Mouse (Mus musculus) cerebellum, postnatal 36 days (tissue): ENCODE data around the gene Kmt5b.
A peak's percentile ranks its signal among the peaks of the same experiment; 100 is the strongest.

Source experiments
- DNase-seq, 2 experiments: peaks; one replicate each; pipeline ENCODE4 v3.0.0; 2021 to 2022; ENCODE audit warnings: mixed read lengths in 2 of 2

The Kmt5b gene

DNA sequence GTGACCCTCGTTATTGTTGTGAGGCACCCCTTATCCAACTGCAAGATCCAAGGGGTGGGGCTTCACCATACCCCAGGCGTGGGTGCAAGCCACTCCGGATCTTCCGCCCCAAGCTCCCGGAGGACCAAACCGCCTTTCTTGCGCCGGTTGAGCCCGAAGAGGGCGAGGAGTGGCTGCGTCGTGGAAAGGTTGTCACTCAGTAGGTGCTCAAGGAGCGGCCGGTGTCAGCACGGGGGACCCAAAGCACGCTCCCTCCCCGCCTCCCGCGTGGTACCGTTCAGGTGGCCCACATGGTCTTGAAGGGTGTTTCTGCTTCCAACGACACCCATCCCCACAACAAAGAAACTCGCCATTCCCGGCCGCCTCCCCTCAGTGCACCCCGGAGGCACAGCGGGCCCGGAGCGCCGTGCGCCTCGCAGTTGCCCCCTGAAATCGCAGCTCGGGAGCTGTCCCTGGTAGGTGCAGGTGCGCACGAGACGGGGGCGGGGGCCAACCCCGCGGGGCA, at the start of gene Kmt5b:
Gene Kmt5b (plus strand): TSS at position 146 of the 505 bp plus-strand sequence.
- DNase-seq, result no peak

GRCm38 (mm10) chr19:3718481-3719361, 48.5 kb upstream of the Kmt5b start:
- peak; percentile 64 to 68 for DNase-seq

GRCm38 (mm10) chr19:3719362-3719891, 47.8 kb upstream of the Kmt5b start:
- peak; percentile 75 to 76 for DNase-seq

DNA sequence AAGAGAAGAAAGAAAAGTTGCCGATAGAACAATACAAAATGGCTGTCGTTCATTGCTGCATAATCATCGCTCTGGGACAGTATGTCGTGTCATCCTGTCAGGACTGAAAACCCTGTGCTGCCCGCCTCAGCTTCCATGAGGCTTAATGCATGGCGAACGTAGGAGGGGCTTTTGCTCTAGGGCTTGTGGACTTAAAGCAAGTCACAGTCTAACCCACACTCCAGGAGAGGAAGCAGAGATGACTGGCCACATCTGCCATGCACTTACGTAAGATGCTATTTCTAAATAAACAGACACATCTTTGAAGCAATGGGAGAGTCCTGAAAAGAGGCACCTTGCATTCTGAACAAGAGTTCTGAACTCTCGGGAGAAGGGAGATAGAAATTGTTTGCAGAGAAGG, 44.1 kb upstream of the Kmt5b start:
- no peak for DNase-seq

DNA sequence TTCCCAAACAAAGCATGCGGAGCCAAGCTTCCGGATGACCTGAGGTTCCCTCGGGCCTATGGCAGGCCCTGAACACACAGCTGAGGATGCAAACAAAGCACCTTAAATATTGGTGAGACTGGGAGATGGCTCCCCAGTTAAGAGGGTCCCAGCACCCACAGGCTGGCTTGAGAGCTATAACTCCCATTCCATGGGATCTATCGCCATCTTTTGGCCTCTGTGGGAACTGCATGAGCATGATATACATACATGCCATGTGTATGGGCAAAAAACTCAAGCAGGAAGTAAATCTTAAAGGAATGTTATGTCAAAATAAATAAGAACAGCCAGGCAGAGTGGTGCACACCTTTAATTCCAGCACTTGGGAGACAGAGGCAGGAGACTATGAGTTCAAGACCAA, 43.3 kb upstream of the Kmt5b start:
- peak in 1 of 2 experiments; percentile 34 for DNase-seq

DNA sequence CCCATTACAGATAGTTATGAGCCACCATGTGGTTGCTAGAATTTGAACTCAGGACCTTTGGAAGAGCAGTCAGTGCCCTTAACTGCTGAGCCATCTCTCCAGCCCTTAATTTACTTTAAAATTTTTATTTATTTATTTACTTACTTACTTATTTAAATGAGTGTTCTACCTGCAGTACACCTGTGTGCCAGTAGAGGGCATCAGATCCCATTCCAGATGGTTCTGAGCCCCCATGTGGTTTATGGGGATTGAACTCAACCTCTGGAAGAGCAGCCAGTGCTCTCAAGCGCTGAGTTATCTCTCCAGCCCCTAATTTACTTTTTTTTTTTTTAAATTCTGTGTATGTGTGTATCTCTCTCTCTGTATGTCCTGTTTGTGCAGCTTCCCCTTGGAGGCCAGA, 42.4 kb upstream of the Kmt5b start:
- DNase-seq, result peak; percentile 73 to 83

DNA sequence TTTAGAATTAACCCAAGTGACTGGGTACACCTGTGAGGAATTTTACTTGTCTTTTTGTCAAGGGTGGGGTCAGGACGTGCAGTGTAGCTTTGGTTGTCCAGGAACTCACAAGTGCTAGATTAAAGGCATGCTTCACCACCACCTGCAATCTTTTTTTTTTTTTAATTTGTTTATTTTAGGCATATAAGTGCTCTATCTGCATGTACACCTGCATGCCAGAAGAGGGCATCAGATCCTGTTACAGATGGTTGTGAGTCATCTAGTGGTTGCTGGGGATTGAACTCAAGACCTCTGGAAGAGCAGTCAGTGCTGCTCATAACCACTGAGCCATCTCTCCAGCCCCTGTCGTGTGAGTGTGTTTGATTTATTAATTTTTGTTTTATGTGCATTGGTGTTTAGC, 38.3 kb upstream of the Kmt5b start:
- no peak for DNase-seq

DNA sequence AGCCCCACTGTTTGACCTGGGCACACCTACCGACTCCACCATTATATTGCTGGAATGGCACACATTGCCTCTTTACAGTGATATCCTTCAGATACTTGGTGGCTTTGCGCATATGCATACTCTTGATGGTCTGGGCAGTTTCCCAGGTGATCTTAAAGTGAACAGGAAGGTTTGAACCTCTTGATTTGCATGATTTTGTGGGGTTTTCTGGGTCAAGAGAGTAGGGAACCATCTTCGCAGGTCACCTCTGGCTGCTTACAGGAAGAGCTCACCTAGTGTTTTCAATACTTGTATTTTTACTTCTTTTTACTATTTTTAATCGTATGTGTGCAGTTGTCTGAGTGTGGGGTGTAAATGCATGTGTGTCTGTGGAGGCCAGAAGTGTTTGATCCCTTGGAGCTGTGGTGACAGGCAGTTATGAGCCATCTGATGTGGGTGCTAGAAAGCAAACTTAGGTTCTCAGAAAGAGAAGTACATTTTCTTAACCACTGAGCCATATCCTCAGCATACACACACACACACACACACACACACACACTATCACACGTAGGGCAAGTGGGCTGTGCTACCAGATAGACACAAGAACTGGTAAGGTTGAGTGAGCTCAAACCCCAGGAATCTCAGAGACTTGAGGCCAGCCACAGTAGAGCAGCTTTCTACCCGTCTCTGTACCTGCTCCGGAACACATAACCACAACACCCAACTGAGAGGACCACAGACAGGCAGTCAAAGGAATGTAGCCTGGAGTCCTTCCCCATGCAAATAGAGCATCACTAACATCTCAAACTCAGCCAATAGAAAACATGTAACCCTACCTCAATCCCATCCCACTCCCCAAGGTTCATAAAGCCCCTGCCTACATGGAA, 36.2 kb upstream of the Kmt5b start:
- no peak for DNase-seq

GRCm38 (mm10) chr19:3736001-3736400, 31.2 kb upstream of the Kmt5b start:
- no peak for DNase-seq

DNA sequence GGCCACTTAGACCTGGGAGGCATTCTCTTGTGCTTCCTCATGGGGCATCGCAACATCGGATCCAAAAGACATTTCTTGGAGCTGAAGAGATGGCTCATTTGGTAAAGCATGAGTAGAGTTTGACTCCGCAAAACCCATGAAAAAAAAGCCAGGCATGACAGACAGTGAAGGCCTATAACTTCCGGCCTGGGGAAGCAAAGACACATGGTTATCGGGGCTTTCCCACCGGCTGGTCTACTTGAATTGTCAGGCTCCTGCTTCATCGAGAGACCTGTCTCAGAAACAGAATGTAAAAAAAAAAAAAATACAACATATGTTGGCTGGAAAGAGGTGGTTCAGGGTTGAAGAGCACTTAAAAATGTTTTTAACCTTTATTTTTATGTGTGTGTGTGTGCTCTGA, 27.6 kb upstream of the Kmt5b start:
- DNase-seq, result no peak

- peak; percentile 27 to 29 for DNase-seq
Measured at GRCm38 (mm10) chr19:3742716-3743115, 24.5 kb upstream of the Kmt5b start.

- DNase-seq, result no peak
Measured at GRCm38 (mm10) chr19:3743362-3743761, 23.9 kb upstream of the Kmt5b start.

GRCm38 (mm10) chr19:3743851-3744512, 23.2 kb upstream of the Kmt5b start:
- peak; percentile 74 to 79 for DNase-seq

DNA sequence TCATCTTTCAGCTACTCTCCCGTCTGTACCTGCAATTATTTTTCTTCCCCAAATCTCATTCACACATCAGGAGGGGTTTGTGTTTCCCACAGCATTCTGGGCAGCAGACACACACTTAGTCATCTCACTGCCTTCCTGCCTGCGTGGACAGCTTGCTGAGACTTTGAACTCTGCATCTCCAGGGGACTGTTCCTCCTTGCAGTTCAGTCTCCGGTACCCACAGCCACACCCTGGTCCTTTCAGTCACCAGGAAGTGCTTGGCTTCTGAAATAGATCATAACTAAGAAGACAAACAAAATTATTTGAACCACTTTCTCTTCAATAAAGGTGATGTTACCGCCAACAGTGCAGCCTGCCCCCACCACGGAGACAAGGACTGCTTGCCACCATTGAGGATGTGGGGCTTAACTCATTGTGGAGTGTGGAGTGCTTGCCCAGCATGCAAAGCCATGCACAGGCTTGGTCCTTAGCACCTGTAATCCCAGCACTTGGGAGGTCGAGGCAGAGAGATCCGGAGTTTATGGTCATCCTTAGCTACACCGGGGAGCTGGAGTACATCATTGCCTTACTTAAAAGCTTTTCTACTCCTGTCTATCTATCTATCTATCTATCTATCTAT, 14.5 kb upstream of the Kmt5b start:
- no peak for DNase-seq

DNA sequence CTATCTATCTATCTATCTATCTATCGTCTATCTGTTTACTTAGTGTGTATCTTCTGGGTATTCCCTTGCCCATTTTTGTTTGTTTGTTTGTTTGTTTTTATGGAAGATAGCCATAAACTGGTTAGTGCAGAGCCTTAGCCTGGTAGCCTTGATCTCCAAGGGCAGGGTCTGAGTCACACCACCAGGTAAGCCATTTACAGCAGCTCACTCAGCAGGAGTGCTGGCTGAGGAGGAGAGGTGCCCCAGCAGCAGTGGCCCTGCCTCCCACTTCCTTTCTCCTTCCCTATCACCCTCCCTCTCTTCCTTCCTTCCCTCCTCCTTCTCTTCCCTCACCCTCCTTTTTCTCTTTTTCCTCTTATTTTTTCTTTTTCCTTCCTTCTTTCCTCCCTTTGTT, 14.0 kb upstream of the Kmt5b start:
- no peak for DNase-seq

GRCm38 (mm10) chr19:3753738-3754137, 13.5 kb upstream of the Kmt5b start:
- DNase-seq, result no peak

GRCm38 (mm10) chr19:3757861-3758260, 9.4 kb upstream of the Kmt5b start:
- no peak for DNase-seq

DNA sequence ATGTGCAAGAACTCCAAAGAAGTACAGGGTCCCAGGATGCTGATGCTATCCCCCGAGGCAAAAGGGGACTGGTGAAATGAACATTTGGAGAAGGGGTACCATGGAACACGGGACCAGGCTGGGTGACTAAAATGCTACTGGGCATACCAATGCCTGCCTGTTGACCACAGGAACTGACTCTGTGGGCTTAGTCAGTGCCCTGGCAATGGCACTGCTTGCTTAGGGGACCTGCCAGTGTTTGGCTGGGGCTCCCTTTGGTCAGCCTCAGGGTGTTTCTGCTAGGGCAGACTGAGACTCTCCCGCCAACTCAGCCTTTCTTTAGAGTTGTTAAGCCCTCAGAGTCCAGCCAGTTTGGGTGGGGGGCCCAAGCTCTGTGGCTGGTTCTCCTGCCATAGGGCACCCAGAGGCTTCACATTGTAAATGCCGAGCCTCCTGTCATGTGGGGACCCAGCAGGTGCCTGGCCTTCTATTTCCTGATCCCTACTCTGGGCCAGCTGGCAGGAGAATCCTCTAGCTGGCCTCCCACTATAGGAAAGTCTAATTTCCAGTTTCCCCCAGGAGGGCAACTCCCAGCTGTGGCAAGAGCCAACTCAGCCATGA, 1.9 kb upstream of the Kmt5b start:
- DNase-seq, result peak; percentile 62

DNA sequence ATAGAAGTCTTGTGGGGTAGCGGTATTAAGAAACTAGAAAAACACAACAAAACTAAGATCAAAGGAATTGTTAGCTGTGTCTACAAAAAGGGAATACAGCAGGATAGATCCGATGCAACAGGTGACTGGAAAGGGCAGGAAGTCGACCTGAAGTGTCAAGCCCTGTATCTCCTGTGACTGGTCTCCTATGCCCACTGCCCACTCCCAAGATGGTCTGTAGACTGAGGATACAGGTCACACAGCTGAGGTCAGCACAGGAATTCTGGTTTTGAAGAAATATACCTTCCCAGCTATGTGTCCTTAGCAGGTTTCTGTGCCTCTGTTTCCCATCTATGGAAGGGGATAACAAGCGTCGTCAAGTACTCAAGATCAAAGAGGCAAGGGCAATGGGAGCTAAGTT, 843 bp upstream of the Kmt5b start:
- no peak for DNase-seq

DNA sequence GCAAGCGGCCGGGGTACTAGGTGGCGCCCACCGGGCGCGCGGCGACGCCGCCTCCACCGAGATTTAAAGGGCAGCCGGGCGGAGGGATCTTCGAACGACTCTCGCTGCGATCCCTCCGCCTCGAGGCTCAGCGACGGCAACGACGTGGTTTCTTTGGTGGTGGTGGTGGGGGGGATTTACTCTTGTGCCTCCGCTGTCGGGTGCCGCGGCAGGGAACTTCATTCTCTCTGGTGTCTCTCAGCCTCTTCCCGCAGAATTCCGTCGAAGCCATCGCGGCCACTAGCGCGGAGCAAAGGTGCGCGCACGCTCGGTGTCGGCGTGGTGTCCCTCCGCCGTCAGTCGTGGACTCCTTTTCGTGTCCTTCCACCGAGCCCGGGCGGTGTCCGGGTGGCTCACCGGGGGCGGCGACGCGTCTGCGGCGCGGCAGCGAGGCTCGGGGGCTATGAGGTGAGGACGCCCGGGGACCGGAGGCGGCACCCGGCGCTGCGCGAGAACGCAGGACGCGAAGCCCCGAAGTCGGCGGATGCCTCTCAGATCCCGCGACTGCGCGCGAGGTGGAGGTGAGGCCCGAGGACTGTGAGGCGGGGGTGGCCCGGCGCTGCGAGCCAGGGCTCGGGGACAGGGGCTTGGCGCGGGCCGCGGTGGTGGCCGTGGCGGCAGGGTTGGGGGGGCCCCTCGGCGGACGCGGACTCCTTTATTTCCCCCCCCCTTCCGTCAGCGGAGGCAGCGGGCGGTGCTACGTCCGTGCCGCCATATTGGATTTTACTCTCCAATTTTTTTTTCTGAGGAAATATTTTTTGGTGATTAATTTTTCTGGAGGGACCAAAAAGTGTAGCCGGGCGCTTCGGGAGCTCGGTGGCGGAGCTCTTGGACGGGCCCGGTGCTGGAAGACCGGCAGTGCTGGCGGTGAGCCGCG, 818 bp downstream of the Kmt5b start:
- DNase-seq, result peak; percentile 86 to 92
